Mouse (Mus musculus) cortical plate, adult 2 months (tissue): Measurements from ENCODE around the gene Ifitm5.

Experiments used
- CTCF ChIP-seq: fragments of 200-500 bp; IDR thresholded peaks from 2 replicates; pipeline ENCODE4 v1.5.1; 2011; ENCODE audit warnings: mild to moderate bottlenecking, control low read depth, low read length; ENCODE audit not compliant: insufficient read depth; ENCODE audit errors: extremely low read depth
- POLR2A ChIP-seq: fragments of 200-500 bp; IDR thresholded peaks from 2 replicates; pipeline ENCODE4 v1.6.1; 2011; ENCODE audit warnings: mild to moderate bottlenecking, low read length, control low read depth; ENCODE audit not compliant: insufficient read depth; ENCODE audit errors: extremely low read depth

- TF ChIP-seq CTCF (no peak), POLR2A (no peak)
Measured at GRCm38 (mm10) chr7:140923070-140923775, 26.9 kb downstream of the Ifitm5 start.
